Mouse (Mus musculus) ES-Bruce4 (cell line): ENCODE measurements at regions not wholly inside any gene's neighbourhood (a gene's known extent, or its start where the extent isn't known, plus 50 kb on each side); places are given as distances from the start of the nearest gene placed in this dataset.

Source experiments
- H3K27ac ChIP-seq: 2 replicates; pipeline ENCODE4 v1.5.1; 2012; ENCODE audit warnings: low read length, inconsistent platforms; ENCODE audit not compliant: insufficient read depth
- H3K27me3 ChIP-seq: 2 replicates; pipeline ENCODE4 v1.6.1; 2012; ENCODE audit warnings: mild to moderate bottlenecking, low read length, inconsistent platforms; ENCODE audit not compliant: control insufficient read depth, poor library complexity, insufficient read depth, severe bottlenecking
- H3K36me3 ChIP-seq: 2 replicates; pipeline ENCODE4 v1.6.1; 2012; ENCODE audit warnings: inconsistent platforms, mild to moderate bottlenecking, low read length, moderate library complexity; ENCODE audit not compliant: control insufficient read depth, poor library complexity, insufficient read depth, severe bottlenecking
- H3K4me1 ChIP-seq: one replicate; pipeline ENCODE4 v1.8.1; 2011; ENCODE audit warnings: low read length; ENCODE audit not compliant: control insufficient read depth, insufficient read depth
- H3K4me3 ChIP-seq: 2 replicates; pipeline ENCODE4 v1.5.1; 2011; ENCODE audit warnings: low read depth, mild to moderate bottlenecking, low read length
- H3K9ac ChIP-seq: 2 replicates; pipeline ENCODE4 v1.6.1; 2012; ENCODE audit warnings: low read depth, mild to moderate bottlenecking, inconsistent platforms; ENCODE audit not compliant: poor library complexity, severe bottlenecking
- H3K9me3 ChIP-seq: replicated peaks from 2 replicates; pipeline ENCODE4 v1.6.1; 2012; ENCODE audit warnings: mild to moderate bottlenecking, low read length, inconsistent platforms; ENCODE audit not compliant: control insufficient read depth, poor library complexity, insufficient read depth, severe bottlenecking
- CTCF ChIP-seq: IDR thresholded peaks from one replicate; pipeline ENCODE4 v1.8.1; 2011; ENCODE audit warnings: low read depth, low read length
- EP300 ChIP-seq: IDR thresholded peaks from 2 replicates; pipeline ENCODE4 v1.6.1; 2011; ENCODE audit warnings: low read depth, low read length; ENCODE audit not compliant: insufficient read depth
- POLR2A ChIP-seq: IDR thresholded peaks from one replicate; pipeline ENCODE4 v1.8.1; 2011; ENCODE audit warnings: low read length; ENCODE audit not compliant: insufficient read depth

GRCm38 (mm10) chr3:20590143-20590542 is 223.2 kb upstream of the Agtr1b start:
- Histone ChIP-seq H3K4me1 (no peaks in the 10 kb centered on the region), H3K4me3 (no peak overlapping the region), H3K27ac (no peak overlapping the region), H3K27me3 (no peaks in the 10 kb centered on the region), H3K9me3 (no peaks in the 10 kb centered on the region), H3K36me3 (no peaks in the 10 kb centered on the region), H3K9ac (no peak overlapping the region)
- TF ChIP-seq POLR2A = no peak
- TF ChIP-seq CTCF = no peak
- TF ChIP-seq EP300 = no peak

- Histone ChIP-seq H3K27me3 (no peaks in the 10 kb centered on the region), H3K36me3 (no peaks in the 10 kb centered on the region), H3K9me3 (no peaks in the 10 kb centered on the region), H3K27ac (no peak overlapping the region), H3K9ac (no peak overlapping the region), H3K4me3 (no peak overlapping the region), H3K4me1 (no peaks in the 10 kb centered on the region)
- TF ChIP-seq CTCF = no peak
- no peak for TF ChIP-seq EP300
- TF ChIP-seq POLR2A = no peak
Measured at GRCm38 (mm10) chr3:20551563-20551962, 184.6 kb upstream of the Agtr1b start.

- 0 out of 2 replicates have a peak, but pooled peaks cover 4% of the 10 kb centered on the region for H3K9me3 ChIP-seq
- no peaks in the 10 kb centered on the region for H3K36me3 ChIP-seq
- no peak overlapping the region for H3K27ac ChIP-seq
- H3K27me3 ChIP-seq = no peaks in the 10 kb centered on the region
- no peaks in the 10 kb centered on the region for H3K4me1 ChIP-seq
- H3K9ac ChIP-seq = no peak overlapping the region
- TF ChIP-seq CTCF (no peak), EP300 (no peak), POLR2A (no peak)
- no peak overlapping the region for H3K4me3 ChIP-seq
Measured at GRCm38 (mm10) chr3:20543991-20544390, 177.0 kb upstream of the Agtr1b start.

- Histone ChIP-seq H3K27ac (no peak overlapping the region), H3K4me3 (no peak overlapping the region), H3K9ac (no peak overlapping the region), H3K9me3 (peaks cover 9% of the 10 kb centered on the region; the same call in 1 of the 2 replicates), H3K4me1 (no peaks in the 10 kb centered on the region), H3K36me3 (no peaks in the 10 kb centered on the region), H3K27me3 (no peaks in the 10 kb centered on the region)
- TF ChIP-seq POLR2A (no peak), CTCF (no peak)
Measured at GRCm38 (mm10) chr3:20538492-20539004, 171.6 kb upstream of the Agtr1b start.

GRCm38 (mm10) chr3:20520738-20521137 is 153.8 kb upstream of the Agtr1b start:
- Histone ChIP-seq H3K9me3 (no peaks in the 10 kb centered on the region), H3K27ac (no peak overlapping the region), H3K4me1 (no peaks in the 10 kb centered on the region), H3K4me3 (no peak overlapping the region), H3K9ac (no peak overlapping the region), H3K27me3 (no peaks in the 10 kb centered on the region), H3K36me3 (no peaks in the 10 kb centered on the region)
- TF ChIP-seq POLR2A (no peak), CTCF (no peak), EP300 (no peak)

GRCm38 (mm10) chr3:20509192-20509591 is 142.2 kb upstream of the Agtr1b start:
- no peak overlapping the region for H3K9ac ChIP-seq
- H3K9me3 ChIP-seq = no peaks in the 10 kb centered on the region
- H3K27ac ChIP-seq = no peak overlapping the region
- no peaks in the 10 kb centered on the region for H3K27me3 ChIP-seq
- H3K36me3 ChIP-seq = no peaks in the 10 kb centered on the region
- TF ChIP-seq POLR2A (no peak), EP300 (no peak), CTCF (peak; percentile 83)
- no peaks in the 10 kb centered on the region for H3K4me1 ChIP-seq
- no peak overlapping the region for H3K4me3 ChIP-seq

GRCm38 (mm10) chr3:20505546-20505945 is 138.6 kb upstream of the Agtr1b start:
- TF ChIP-seq POLR2A = no peak
- TF ChIP-seq EP300 = no peak
- no peak for TF ChIP-seq CTCF
- no peaks in the 10 kb centered on the region for H3K27me3 ChIP-seq

More at GRCm38 (mm10) chr3:20505546-20505945, 138.6 kb upstream of the Agtr1b start:
- Histone ChIP-seq H3K4me3 (no peak overlapping the region), H3K9me3 (no peaks in the 10 kb centered on the region), H3K27ac (no peak overlapping the region), H3K36me3 (no peaks in the 10 kb centered on the region), H3K9ac (no peak overlapping the region), H3K4me1 (no peaks in the 10 kb centered on the region)
